ENCODE assay signal across 26 mouse cellular contexts in genomic region chr14:30868826-30869225, GRCm38 (mm10). TPM values are rescaled to one million over a fixed set of nuclear protein-coding genes. Genes with fewer than 3 reads are reported as not detected.
A peak's percentile ranks its signal among the peaks of the same experiment; 100 is the strongest.
DNase-seq lines count a peak whose midpoint lies in the region; ATAC-seq and TF ChIP-seq lines count a peak whose summit lies in the region.
"Had no signal": no experiment of that assay in that cellular context is flagged by ENCODE, and none has a peak within 500 bp of the region (broad histone marks: within the 10 kb centered on the region; RNA-seq: fewer than 3 reads in every experiment).

No protein-coding gene starts in this region.

- no peak for TF ChIP-seq CTCF in heart, postnatal 0 days (IDR thresholded peaks at IDR 0.05; ENCODE audit: low read depth)
- no peak for TF ChIP-seq CTCF in liver, postnatal 0 days (IDR thresholded peaks at IDR 0.05; ENCODE audit: low read depth)

- intact Hi-C loops in heart, postnatal 10 days (cut with DNase I), result loop anchor here (5.0 kb wide), 4 partner anchors 42 to 277 kb away; partner anchors contain the start of gene Tmem110

- TF ChIP-seq EP300 in heart, postnatal 0 days (IDR thresholded peaks at IDR 0.05; ENCODE audit: low read depth), result no peak
- TF ChIP-seq EP300 in liver, postnatal 0 days (IDR thresholded peaks at IDR 0.05; ENCODE audit: low read depth), result no peak

- WGBS in heart, embryonic 11.5 days (ENCODE audit: insufficient replicate concordance), result 81% methylated on average over 10 of the region's 10 CpGs
- 72% methylated on average over 10 of the region's 10 CpGs for WGBS in heart, postnatal 0 days
- 93% methylated on average over 10 of the region's 10 CpGs for WGBS in limb, embryonic 11.5 days
- 63% methylated on average over 10 of the region's 10 CpGs for WGBS in liver, postnatal 0 days (ENCODE audit: insufficient replicate concordance)

- no peak overlapping the region for H3K27ac ChIP-seq in heart, embryonic 11.5 days (ENCODE audit: low read depth, low read length)
- peak overlapping the region; percentile 81 for H3K27ac ChIP-seq in heart, postnatal 0 days (ENCODE audit: low read depth)
- peak overlapping the region; percentile 48; the same call in 1 of the 2 replicates for H3K27ac ChIP-seq in limb, embryonic 11.5 days (replicated peaks; ENCODE audit: low read depth, low read length)
- H3K27ac ChIP-seq in liver, postnatal 0 days (ENCODE audit: low read depth), result peak overlapping the region; percentile 73
- H3K27ac ChIP-seq: forebrain, embryonic 15.5 days; macrophage; midbrain, embryonic 10.5 days; neural tube, embryonic 12.5 days had no signal

- peaks cover 21% of the 10 kb centered on the region for H3K4me1 ChIP-seq in heart, embryonic 11.5 days (ENCODE audit: control insufficient read depth, insufficient read depth, low read length)
- peaks cover 13% of the 10 kb centered on the region for H3K4me1 ChIP-seq in heart, postnatal 0 days (ENCODE audit: control insufficient read depth, insufficient read depth)
- peaks cover 17% of the 10 kb centered on the region; the same call in 1 of the 2 replicates for H3K4me1 ChIP-seq in limb, embryonic 11.5 days (ENCODE audit: control insufficient read depth, insufficient read depth, low read length)
- H3K4me1 ChIP-seq in liver, postnatal 0 days (ENCODE audit: insufficient read depth), result peaks cover 27% of the 10 kb centered on the region
- H3K4me1 ChIP-seq: forebrain, embryonic 15.5 days; midbrain, embryonic 10.5 days; neural tube, embryonic 12.5 days had no signal

- DNase-seq in heart, adult 11 months, result peak; percentile 85
- no peak for DNase-seq in heart, postnatal 0 days (ENCODE audit: low spot score)
- no peak for DNase-seq in heart, postnatal 10 days
- no peak for DNase-seq in limb, embryonic 11.5 days (ENCODE audit: low spot score)
- no peak for DNase-seq in liver, postnatal 0 days
- DNase-seq in thymus, postnatal 36 days, result no peak
- DNase-seq: cerebellum, adult 11 months; cerebellum, postnatal 14 days; kidney, adult 2 months; right cerebral cortex, postnatal 4 days; thymus, postnatal 14 days had no signal

- H3K9ac ChIP-seq in heart, embryonic 11.5 days (ENCODE audit: low read depth, low read length), result no peak overlapping the region
- no peak overlapping the region for H3K9ac ChIP-seq in heart, postnatal 0 days (replicated peaks; ENCODE audit: low read depth, low read length)
- H3K9ac ChIP-seq in limb, embryonic 11.5 days (ENCODE audit: low read length), result no peak overlapping the region
- no peak overlapping the region for H3K9ac ChIP-seq in liver, postnatal 0 days (replicated peaks)
- H3K9ac ChIP-seq: embryonic facial prominence, embryonic 13.5 days; forebrain, embryonic 15.5 days; lung, embryonic 15.5 days; neural tube, embryonic 12.5 days had no signal

- H3K36me3 ChIP-seq in heart, embryonic 11.5 days (ENCODE audit: control insufficient read depth, insufficient read depth, low read length), result no peaks in the 10 kb centered on the region; the same call in 1 of the 2 replicates
- peaks cover 17% of the 10 kb centered on the region for H3K36me3 ChIP-seq in heart, postnatal 0 days (replicated peaks; ENCODE audit: control insufficient read depth, insufficient read depth, low read length)
- H3K36me3 ChIP-seq in limb, embryonic 11.5 days (ENCODE audit: control insufficient read depth, insufficient read depth, low read length), result no peaks in the 10 kb centered on the region
- H3K36me3 ChIP-seq in liver, postnatal 0 days (replicated peaks; ENCODE audit: insufficient read depth, low read length), result peaks cover 16% of the 10 kb centered on the region

- H3K9me3 ChIP-seq in heart, embryonic 11.5 days (replicated peaks; ENCODE audit: control insufficient read depth, low read length), result no peaks in the 10 kb centered on the region
- no peaks in the 10 kb centered on the region for H3K9me3 ChIP-seq in heart, postnatal 0 days (replicated peaks; ENCODE audit: control insufficient read depth, low read length)
- no peaks in the 10 kb centered on the region for H3K9me3 ChIP-seq in limb, embryonic 11.5 days (ENCODE audit: control insufficient read depth, low read length)
- no peaks in the 10 kb centered on the region for H3K9me3 ChIP-seq in liver, postnatal 0 days (ENCODE audit: low read length)
- H3K9me3 ChIP-seq: embryonic facial prominence, embryonic 13.5 days; forebrain, embryonic 15.5 days; G1E; lung, embryonic 15.5 days; midbrain, embryonic 10.5 days; neural tube, embryonic 12.5 days had no signal

- no peak for ATAC-seq in heart, embryonic 11.5 days (replicated peaks; ENCODE audit: insufficient number of reproducible peaks, low FRiP score, low TSS enrichment)
- ATAC-seq in heart, postnatal 0 days (ENCODE audit: insufficient read depth, low read depth), result no peak
- ATAC-seq in limb, embryonic 11.5 days (ENCODE audit: insufficient number of reproducible peaks, low FRiP score, low TSS enrichment, low read depth), result no peak
- ATAC-seq in liver, postnatal 0 days, result peak; percentile 77
- ATAC-seq in granulocyte monocyte progenitor cell, adult 5-6 weeks (replicated peaks; ENCODE audit: poor library complexity, severe bottlenecking), result no peak
- ATAC-seq: activated CD4-positive, CD25-positive, alpha-beta regulatory T cell, adult 4 months; CD4-positive, CD25-positive, alpha-beta regulatory T cell, adult 4 months; forebrain, embryonic 15.5 days had no signal

- no peak overlapping the region for H3K4me2 ChIP-seq in heart, embryonic 11.5 days
- H3K4me2 ChIP-seq in heart, postnatal 0 days (ENCODE audit: low read depth, low read length), result no peak overlapping the region
- H3K4me2 ChIP-seq in limb, embryonic 11.5 days (ENCODE audit: low read depth, severe bottlenecking), result no peak overlapping the region
- H3K4me2 ChIP-seq in liver, postnatal 0 days (ENCODE audit: low read depth, low read length), result no peak overlapping the region
- H3K4me2 ChIP-seq: embryonic facial prominence, embryonic 13.5 days; forebrain, embryonic 15.5 days; lung, embryonic 15.5 days; neural tube, embryonic 12.5 days had no signal

- no peaks in the 10 kb centered on the region for H3K27me3 ChIP-seq in heart, embryonic 11.5 days (ENCODE audit: control insufficient read depth, insufficient read depth, low read length)
- H3K27me3 ChIP-seq in heart, postnatal 0 days (ENCODE audit: control insufficient read depth, insufficient read depth, low read length), result no peaks in the 10 kb centered on the region
- H3K27me3 ChIP-seq in limb, embryonic 11.5 days (ENCODE audit: control insufficient read depth, insufficient read depth, low read length), result no peaks in the 10 kb centered on the region
- no peaks in the 10 kb centered on the region for H3K27me3 ChIP-seq in liver, postnatal 0 days (ENCODE audit: insufficient read depth, low read length)
- H3K27me3 ChIP-seq: embryonic facial prominence, embryonic 13.5 days; forebrain, embryonic 15.5 days; lung, embryonic 15.5 days; neural tube, embryonic 12.5 days had no signal

- no peak overlapping the region for H3K4me3 ChIP-seq in heart, embryonic 11.5 days (ENCODE audit: low read depth, low read length)
- no peak overlapping the region for H3K4me3 ChIP-seq in heart, postnatal 0 days (ENCODE audit: low read depth, low read length)
- no peak overlapping the region for H3K4me3 ChIP-seq in limb, embryonic 11.5 days (ENCODE audit: low read depth, low read length)
- H3K4me3 ChIP-seq in liver, postnatal 0 days (ENCODE audit: low read depth, low read length), result no peak overlapping the region
- H3K4me3 ChIP-seq: embryonic facial prominence, embryonic 13.5 days; forebrain, embryonic 15.5 days; lung, embryonic 15.5 days; midbrain, embryonic 10.5 days; neural tube, embryonic 12.5 days had no signal

RNA-seq across cellular contexts. Expression of gene Mustn1, which starts 10.2 kb away (rescaled TPM):
- polyA plus RNA-seq in heart, embryonic 11.5 days (2014; fragmentation: Nextera tagmentation; extraction: Ambion mirVana), result 1.8 and 2.0 TPM in 2 replicates
- 3.7 and 10.3 TPM in 2 replicates for total RNA-seq in heart, postnatal 0 days (2014; rRNA removed; ENCODE audit: low replicate concordance)
- polyA plus RNA-seq in heart, postnatal 0 days (2015; fragmentation: Nextera tagmentation; extraction: Ambion mirVana), result 6.8 and 7.2 TPM in 2 replicates
- total RNA-seq in heart, postnatal 10 days (2021), result 10 to 100 TPM; 12.7 to 13.8 TPM
- polyA plus RNA-seq in limb, embryonic 11.5 days (2014; fragmentation: Nextera tagmentation; extraction: Ambion mirVana), result 1.1 and 1.2 TPM in 2 replicates
- 5.4 and 6.0 TPM in 2 replicates for polyA plus RNA-seq in liver, postnatal 0 days (2015; fragmentation: Nextera tagmentation; extraction: Ambion mirVana)
- total RNA-seq in granulocyte monocyte progenitor cell, adult 5-6 weeks (2014; fragmentation: Nextera tagmentation), result 2.9 TPM in 1 of 2 replicates, not detected in the other
- 0.65 and 2.2 TPM in 2 replicates for total RNA-seq in granulocyte monocyte progenitor cell, adult 5-6 weeks (2017)
- polyA plus RNA-seq: macrophage had no signal

RNA-seq across cellular contexts. Expression of gene Itih4, which starts 17.4 kb away (rescaled TPM):
- polyA plus RNA-seq in heart, embryonic 11.5 days (2014; fragmentation: Nextera tagmentation; extraction: Ambion mirVana), result not detected in 2 replicates
- 2.2 and 2.5 TPM in 2 replicates for total RNA-seq in heart, postnatal 0 days (2014; rRNA removed; ENCODE audit: low replicate concordance)
- 0.61 and 1.0 TPM in 2 replicates for polyA plus RNA-seq in heart, postnatal 0 days (2015; fragmentation: Nextera tagmentation; extraction: Ambion mirVana)
- total RNA-seq in heart, postnatal 10 days (2021), result 1 to 10 TPM; 3.2 to 4.4 TPM
- polyA plus RNA-seq in limb, embryonic 11.5 days (2014; fragmentation: Nextera tagmentation; extraction: Ambion mirVana), result not detected in 2 replicates
- 631 and 661 TPM in 2 replicates for polyA plus RNA-seq in liver, postnatal 0 days (2015; fragmentation: Nextera tagmentation; extraction: Ambion mirVana)
- total RNA-seq in granulocyte monocyte progenitor cell, adult 5-6 weeks (2014; fragmentation: Nextera tagmentation), result not detected in 2 replicates
- total RNA-seq in granulocyte monocyte progenitor cell, adult 5-6 weeks (2017), result not detected in 2 replicates
- total RNA-seq: gastrocnemius, postnatal 25 days; layer of hippocampus, postnatal 25 days; left cerebral cortex, postnatal 14 days had no signal
- polyA plus RNA-seq: activated CD4-positive, CD25-positive, alpha-beta regulatory T cell, adult 4 months; CD4-positive, CD25-positive, alpha-beta regulatory T cell, adult 4 months; embryonic facial prominence, embryonic 13.5 days; forebrain, embryonic 15.5 days; G1E; hindbrain, embryonic 11.5 days; macrophage; midbrain, embryonic 10.5 days; neural tube, embryonic 12.5 days had no signal

RNA-seq across cellular contexts. Expression of gene Tmem110, which starts 43.4 kb away (rescaled TPM):
- polyA plus RNA-seq in heart, embryonic 11.5 days (2014; fragmentation: Nextera tagmentation; extraction: Ambion mirVana), result 16.0 and 18.2 TPM in 2 replicates
- total RNA-seq in heart, postnatal 0 days (2014; rRNA removed; ENCODE audit: low replicate concordance), result 4.7 and 9.5 TPM in 2 replicates
- polyA plus RNA-seq in heart, postnatal 0 days (2015; fragmentation: Nextera tagmentation; extraction: Ambion mirVana), result 9.2 and 9.9 TPM in 2 replicates
- 10 to 100 TPM; 10.0 to 13.2 TPM for total RNA-seq in heart, postnatal 10 days (2021)
- 37.5 and 38.7 TPM in 2 replicates for polyA plus RNA-seq in limb, embryonic 11.5 days (2014; fragmentation: Nextera tagmentation; extraction: Ambion mirVana)
- polyA plus RNA-seq in liver, postnatal 0 days (2015; fragmentation: Nextera tagmentation; extraction: Ambion mirVana), result 11.8 and 14.4 TPM in 2 replicates
- total RNA-seq in granulocyte monocyte progenitor cell, adult 5-6 weeks (2014; fragmentation: Nextera tagmentation), result 7.3 and 11.7 TPM in 2 replicates
- 6.3 and 9.1 TPM in 2 replicates for total RNA-seq in granulocyte monocyte progenitor cell, adult 5-6 weeks (2017)

RNA-seq across cellular contexts. Expression of gene Itih3, which starts 54.7 kb away (rescaled TPM):
- polyA plus RNA-seq in heart, embryonic 11.5 days (2014; fragmentation: Nextera tagmentation; extraction: Ambion mirVana), result 1.4 and 1.7 TPM in 2 replicates
- 0.66 and 2.4 TPM in 2 replicates for total RNA-seq in heart, postnatal 0 days (2014; rRNA removed; ENCODE audit: low replicate concordance)
- polyA plus RNA-seq in heart, postnatal 0 days (2015; fragmentation: Nextera tagmentation; extraction: Ambion mirVana), result 0.49 and 0.72 TPM in 2 replicates
- total RNA-seq in heart, postnatal 10 days (2021), result under 1 TPM; 0.64 to 0.89 TPM
- 0.14 and 0.15 TPM in 2 replicates for polyA plus RNA-seq in limb, embryonic 11.5 days (2014; fragmentation: Nextera tagmentation; extraction: Ambion mirVana)
- polyA plus RNA-seq in liver, postnatal 0 days (2015; fragmentation: Nextera tagmentation; extraction: Ambion mirVana), result 1,712 and 1,929 TPM in 2 replicates
- total RNA-seq in granulocyte monocyte progenitor cell, adult 5-6 weeks (2014; fragmentation: Nextera tagmentation), result not detected in 2 replicates
- total RNA-seq in granulocyte monocyte progenitor cell, adult 5-6 weeks (2017), result not detected in 2 replicates
- total RNA-seq: G1E had no signal
- polyA plus RNA-seq: activated CD4-positive, CD25-positive, alpha-beta regulatory T cell, adult 4 months; CD4-positive, CD25-positive, alpha-beta regulatory T cell, adult 4 months; embryonic facial prominence, embryonic 13.5 days; G1E; hindbrain, embryonic 11.5 days; macrophage had no signal

Comparison
In these comparisons a context has a peak if more than half of its experiments do, and no peak if none do; other contexts are left out.
1. RNA of gene Itih4, which starts 17.4 kb away (polyA plus RNA-seq): 631 to 661 TPM in liver, postnatal 0 days; 0.61 to 1.0 TPM in heart, postnatal 0 days, not detected in heart, embryonic 11.5 days and not detected in limb, embryonic 11.5 days; every median in the first group is over 100 times any median in the second.